Mouse (Mus musculus) liver, postnatal 0 days (tissue): Measurements from ENCODE around the gene Brpf1. TPM values are rescaled to one million over a fixed set of nuclear protein-coding genes. Genes with fewer than 3 reads are reported as not detected.

Source experiments
- ATAC-seq: fragments of 200-750 bp; cut with Nextera tagmentation; 2 replicates; pipeline ENCODE4 v1.8.0; 2017; ENCODE audit warnings: mild to moderate bottlenecking, moderate library complexity
- DNase-seq: peaks from one replicate; pipeline ENCODE4 v3.0.0-alpha.2; 2016
- H3K27ac ChIP-seq: fragments of 300-500 bp; sonication (generic); 2 replicates; pipeline ENCODE4 v1.5.1; 2014; ENCODE audit warnings: antibody characterized with exemption, moderate library complexity, mild to moderate bottlenecking, low read depth
- H3K27me3 ChIP-seq: fragments of 300-500 bp; sonication (generic); 2 replicates; pipeline ENCODE4 v1.6.1; 2014; ENCODE audit warnings: low read length, control low read depth, mixed read lengths; ENCODE audit not compliant: insufficient read depth
- H3K36me3 ChIP-seq: fragments of 300-500 bp; sonication (generic); replicated peaks from 2 replicates; pipeline ENCODE4 v1.6.1; 2014; ENCODE audit warnings: mild to moderate bottlenecking, control low read depth, low read length, moderate library complexity, mixed read lengths; ENCODE audit not compliant: insufficient read depth
- H3K4me1 ChIP-seq: fragments of 300-500 bp; sonication (generic); 2 replicates; pipeline ENCODE4 v1.6.1; 2014; ENCODE audit warnings: antibody characterized with exemption, mild to moderate bottlenecking, control low read depth; ENCODE audit not compliant: insufficient read depth
- H3K4me2 ChIP-seq: fragments of 300-500 bp; sonication (generic); 2 replicates; pipeline ENCODE4 v1.6.1; 2014; ENCODE audit warnings: low read depth, mild to moderate bottlenecking, low read length, moderate library complexity, mixed read lengths
- H3K4me3 ChIP-seq: fragments of 300-500 bp; sonication (generic); 2 replicates; pipeline ENCODE4 v1.5.1; 2014; ENCODE audit warnings: low read depth, low read length
- H3K9ac ChIP-seq: fragments of 300-500 bp; sonication (generic); replicated peaks from 2 replicates; pipeline ENCODE4 v1.6.1; 2014; ENCODE audit warnings: mild to moderate bottlenecking, moderate library complexity
- H3K9me3 ChIP-seq: fragments of 300-500 bp; sonication (generic); 2 replicates; pipeline ENCODE4 v1.6.1; 2016; ENCODE audit warnings: mild to moderate bottlenecking, control low read depth, low read length, mixed read lengths
- CTCF ChIP-seq: sonication (generic); IDR thresholded peaks from 2 replicates; pipeline ENCODE4 v1.5.1; 2016; ENCODE audit warnings: antibody characterized with exemption, low read depth
- EP300 ChIP-seq: IDR thresholded peaks from 2 replicates; pipeline ENCODE4 v1.6.1; 2016; ENCODE audit warnings: antibody characterized with exemption, low read depth, mild to moderate bottlenecking
- WGBS: fragments of 180-500 bp; shearing (Covaris S2); extraction: QIAGEN DNeasy Blood & Tissue Kit; methylation state at CpG from one replicate; pipeline ENCODE4 v1.1.7; 2014; ENCODE audit not compliant: insufficient replicate concordance; 5-methylcytosine and 5-hydroxymethylcytosine counted together
- polyA plus RNA-seq: library from polyadenylated mRNA; unstranded; fragments of >200 nt; fragmentation: Nextera tagmentation; extraction: Ambion mirVana; gene quantifications from 2 replicates; pipeline ENCODE4 v1.2.1, GENCODE M21; 2015

Gene Brpf1
- polyA plus RNA-seq, 1 experiment from 2014 or later: 4.8 TPM

DNA sequence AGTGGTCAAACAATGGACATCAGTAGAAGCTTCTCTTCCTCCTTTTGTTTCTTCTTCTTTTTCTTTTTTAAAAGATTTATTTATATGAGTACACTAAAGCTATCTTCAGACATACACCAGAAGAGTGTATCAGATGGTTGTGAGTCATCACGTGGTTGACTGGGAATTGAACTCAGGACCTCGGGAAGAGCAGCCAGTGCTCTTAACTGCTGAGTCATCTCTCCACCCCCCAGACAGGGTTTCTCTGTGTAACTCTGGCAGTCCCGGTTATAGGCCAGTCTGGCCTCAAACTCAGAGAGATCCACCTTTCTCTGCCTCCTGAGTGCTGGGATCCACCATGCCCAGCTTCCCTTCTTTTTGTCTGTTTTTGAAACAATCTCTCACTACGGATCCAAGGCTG, 10.3 kb upstream of the Brpf1 start:
- Histone ChIP-seq H3K4me2 (no peak overlapping the region), H3K9me3 (no peaks in the 10 kb centered on the region), H3K36me3 (no peaks in the 10 kb centered on the region), H3K9ac (no peak overlapping the region), H3K4me1 (no peaks in the 10 kb centered on the region), H3K27me3 (no peaks in the 10 kb centered on the region), H3K27ac (no peak overlapping the region), H3K4me3 (no peak overlapping the region)
- ATAC-seq (no peak), DNase-seq (no peak)
- 44% methylated on average over 4 of the region's 4 CpGs for WGBS
- TF ChIP-seq CTCF (no peak), EP300 (no peak)

DNA sequence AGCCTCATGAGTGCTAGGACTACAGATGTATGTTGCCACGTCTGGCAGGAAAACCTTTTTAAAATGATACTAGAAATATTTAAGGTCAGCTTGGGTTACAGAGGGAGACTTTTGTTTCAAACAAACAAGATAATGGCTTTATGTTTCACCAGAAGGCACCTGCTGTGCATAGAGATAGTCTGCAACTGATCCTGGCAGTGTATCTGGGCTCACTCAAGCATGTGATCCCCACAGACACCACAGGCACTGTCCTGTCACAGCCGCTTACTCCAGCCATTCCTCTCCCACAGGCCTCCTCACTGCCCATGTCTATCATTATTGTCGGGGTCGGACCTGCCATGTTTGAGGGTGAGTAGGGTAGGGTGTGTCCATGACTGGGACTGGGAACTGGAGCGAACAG, 5.6 kb upstream of the Brpf1 start:
- H3K4me1 ChIP-seq: peaks cover 5% of the 10 kb centered on the region
- H3K9me3 ChIP-seq: no peaks in the 10 kb centered on the region
- no peak for ATAC-seq
- no peaks in the 10 kb centered on the region for H3K27me3 ChIP-seq
- H3K36me3 ChIP-seq: no peaks in the 10 kb centered on the region
- H3K9ac ChIP-seq: no peak overlapping the region
- no peak overlapping the region for H3K4me2 ChIP-seq
- H3K4me3 ChIP-seq: no peak overlapping the region
- TF ChIP-seq EP300: no peak
- no peak for TF ChIP-seq CTCF
- no peak overlapping the region for H3K27ac ChIP-seq
- WGBS: 75% methylated on average over 5 of the region's 5 CpGs
- no peak for DNase-seq

GRCm38 (mm10) chr6:113302258-113302657, 4.7 kb upstream of the Brpf1 start:
- Histone ChIP-seq H3K36me3 (no peaks in the 10 kb centered on the region), H3K27ac (no peak overlapping the region), H3K9ac (no peak overlapping the region), H3K27me3 (no peaks in the 10 kb centered on the region), H3K4me1 (peaks cover 5% of the 10 kb centered on the region), H3K9me3 (no peaks in the 10 kb centered on the region), H3K4me2 (no peak overlapping the region), H3K4me3 (no peak overlapping the region)
- 19% methylated on average over 3 of the region's 3 CpGs for WGBS
- no peak for DNase-seq
- peak; percentile 73 for TF ChIP-seq CTCF
- TF ChIP-seq EP300: no peak
- no peak for ATAC-seq

DNA sequence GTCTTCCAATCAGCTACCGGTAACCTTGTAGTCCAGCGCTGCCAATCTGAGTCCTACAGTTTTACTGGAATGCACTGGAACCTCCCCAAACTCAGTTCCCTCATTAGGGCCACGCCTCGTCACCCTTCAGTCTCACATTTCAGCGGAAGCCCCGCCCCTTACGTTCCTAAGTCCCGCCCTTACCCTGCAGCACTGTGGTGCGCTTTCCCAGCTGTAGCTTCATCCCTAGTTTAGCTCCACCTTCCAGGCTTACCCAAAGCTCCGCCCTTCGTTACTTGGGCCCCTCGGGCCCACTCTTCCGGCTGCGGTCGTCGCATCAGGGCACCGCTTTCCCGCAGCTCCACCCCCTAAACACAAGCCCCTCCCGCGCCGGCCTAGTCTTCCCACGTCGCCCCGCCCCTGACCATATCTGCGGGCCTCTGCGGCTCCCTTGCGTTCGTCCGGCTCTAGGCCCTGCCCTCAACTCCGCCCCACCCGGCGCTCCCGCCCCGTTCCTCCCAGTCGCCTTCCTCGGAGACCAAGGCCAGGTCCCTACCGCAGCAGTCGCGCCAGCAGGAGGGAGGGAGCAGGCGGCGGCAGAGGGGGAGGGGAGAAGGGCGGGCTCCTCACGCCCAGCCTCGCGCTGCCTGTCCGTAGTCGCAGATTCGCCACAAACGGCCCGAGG, 483 bp upstream of the Brpf1 start:
- Histone ChIP-seq H3K4me3 (peak overlapping the region; percentile 100), H3K36me3 (peaks cover 17% of the 10 kb centered on the region), H3K27ac (peak overlapping the region; percentile 100), H3K4me1 (peaks cover 14% of the 10 kb centered on the region), H3K4me2 (peak overlapping the region; percentile 96), H3K9ac (peak overlapping the region; percentile 99), H3K27me3 (no peaks in the 10 kb centered on the region), H3K9me3 (no peaks in the 10 kb centered on the region)
- whole genome bisulfite sequencing: under 1% methylated on average over 49 of the region's 50 CpGs
- DNase-seq: peak; percentile 100
- ATAC-seq: peak; percentile 92
- no peak for TF ChIP-seq EP300
- no peak for TF ChIP-seq CTCF

- DNase-seq (peak; percentile 71), ATAC-seq (no peak)
- Histone ChIP-seq H3K4me2 (peak overlapping the region; percentile 96), H3K4me3 (peak overlapping the region; percentile 100), H3K27me3 (no peaks in the 10 kb centered on the region), H3K36me3 (peaks cover 27% of the 10 kb centered on the region), H3K9ac (peak overlapping the region; percentile 99), H3K4me1 (peaks cover 14% of the 10 kb centered on the region), H3K27ac (peak overlapping the region; percentile 100), H3K9me3 (no peaks in the 10 kb centered on the region)
- 0% methylated on average over 30 of the region's 34 CpGs for WGBS
- TF ChIP-seq EP300 (no peak), CTCF (no peak)
Observed at GRCm38 (mm10) chr6:113307481-113308121, 664 bp downstream of the Brpf1 start.

- Histone ChIP-seq H3K27ac (peak overlapping the region; percentile 100), H3K9ac (peak overlapping the region; percentile 99), H3K36me3 (peaks cover 32% of the 10 kb centered on the region), H3K9me3 (no peaks in the 10 kb centered on the region), H3K4me2 (peak overlapping the region; percentile 96), H3K27me3 (no peaks in the 10 kb centered on the region), H3K4me1 (peaks cover 14% of the 10 kb centered on the region), H3K4me3 (peak overlapping the region; percentile 100)
- peak; percentile 54 for DNase-seq
- TF ChIP-seq CTCF (peak; percentile 65), EP300 (no peak)
- ATAC-seq: no peak
- 17% methylated on average over 5 of the region's 5 CpGs for WGBS
Observed at GRCm38 (mm10) chr6:113308141-113308540, 1.2 kb downstream of the Brpf1 start.
